Mouse (Mus musculus) lung, postnatal 14 days (tissue): ENCODE measurements around the gene 1700001C19Rik.

Experiments used
- DNase-seq: peaks from one replicate; pipeline ENCODE4 v3.0.0; 2021

The 1700001C19Rik gene

DNA sequence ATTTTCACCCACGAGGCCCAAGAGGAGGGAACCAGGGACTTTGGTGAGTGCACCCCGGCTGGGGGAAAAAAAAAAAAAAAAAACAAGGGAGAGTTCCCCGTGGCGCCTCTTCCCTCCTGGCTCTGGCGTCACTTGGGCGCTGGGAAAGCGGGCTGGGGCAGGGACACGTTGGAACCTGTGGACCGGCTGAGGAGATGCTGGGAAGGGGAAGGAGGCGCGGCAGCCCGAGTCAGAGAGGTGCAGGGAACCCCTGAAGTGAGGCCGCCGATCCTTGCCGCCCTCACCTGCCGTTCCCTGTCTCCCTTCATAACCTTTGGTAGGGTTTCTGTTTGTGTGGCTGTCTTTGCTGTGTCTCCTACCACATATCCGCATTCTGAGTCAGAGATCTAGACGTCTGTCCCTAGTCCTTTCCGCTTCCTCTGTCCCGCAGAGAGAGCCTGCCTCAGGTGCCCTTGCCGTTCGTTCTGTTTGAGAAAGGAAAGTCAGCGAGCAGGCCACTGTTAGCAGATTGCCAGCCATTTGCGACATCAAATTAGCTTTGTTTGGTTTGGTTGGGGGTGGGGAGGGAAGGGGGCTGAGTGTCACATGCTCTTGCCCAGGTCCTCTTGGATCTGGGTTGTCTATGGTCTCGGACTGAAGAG lies at the start of gene 1700001C19Rik:
1700001C19Rik (minus strand) TSS at position 470 of the 641 bp plus-strand sequence.
- DNase-seq = peak; percentile 27

- DNase-seq = no peak
Measured at GRCm38 (mm10) chr17:47485791-47486190, 48.6 kb upstream of the 1700001C19Rik start.

DNA sequence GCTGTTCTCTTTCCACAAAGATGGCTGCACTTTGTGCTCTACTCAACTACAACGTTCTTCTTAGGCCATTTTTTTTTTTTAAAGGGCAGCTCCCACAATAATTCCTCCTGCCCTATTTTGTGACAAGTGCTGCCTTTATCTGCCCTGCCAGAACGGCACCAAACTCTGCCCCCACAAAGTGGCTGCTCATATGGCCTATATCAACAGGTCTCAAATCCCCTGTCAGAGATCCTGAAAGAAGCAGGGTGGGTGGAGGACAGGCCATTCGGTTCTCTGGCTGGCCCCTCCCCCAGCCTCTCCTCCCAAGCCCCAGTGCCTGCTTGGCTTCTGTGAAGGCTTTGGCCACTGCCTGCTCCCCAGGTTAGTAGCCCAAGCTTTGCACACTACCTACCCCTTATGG lies 47.8 kb upstream of the 1700001C19Rik start:
- DNase-seq = no peak

- peak; percentile 47 for DNase-seq
Measured at GRCm38 (mm10) chr17:47484241-47484921, 47.2 kb upstream of the 1700001C19Rik start.

- peak; percentile 86 for DNase-seq
Measured at GRCm38 (mm10) chr17:47482401-47482800, 45.2 kb upstream of the 1700001C19Rik start.

DNA sequence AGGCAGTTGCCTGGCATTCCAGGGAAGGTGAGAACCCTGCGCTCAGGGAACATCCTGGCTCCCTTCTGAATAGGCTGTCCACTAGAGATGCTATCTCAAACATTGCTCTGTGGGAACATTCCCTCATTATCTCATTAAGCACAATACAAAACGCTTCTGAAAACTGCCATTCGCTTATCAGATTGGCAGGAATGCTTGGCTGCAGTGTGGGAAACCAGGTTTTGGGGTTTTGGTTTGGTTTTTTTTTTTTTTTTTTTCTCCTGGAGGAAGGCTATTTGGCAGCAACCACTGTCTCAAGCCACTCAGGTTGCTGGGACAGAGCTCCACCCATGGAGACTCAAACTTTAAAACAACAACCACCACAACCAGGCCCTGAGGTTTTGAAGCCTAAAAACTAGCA lies 42.7 kb upstream of the 1700001C19Rik start:
- no peak for DNase-seq

- no peak for DNase-seq
Measured at GRCm38 (mm10) chr17:47475714-47476113, 38.5 kb upstream of the 1700001C19Rik start.

DNA sequence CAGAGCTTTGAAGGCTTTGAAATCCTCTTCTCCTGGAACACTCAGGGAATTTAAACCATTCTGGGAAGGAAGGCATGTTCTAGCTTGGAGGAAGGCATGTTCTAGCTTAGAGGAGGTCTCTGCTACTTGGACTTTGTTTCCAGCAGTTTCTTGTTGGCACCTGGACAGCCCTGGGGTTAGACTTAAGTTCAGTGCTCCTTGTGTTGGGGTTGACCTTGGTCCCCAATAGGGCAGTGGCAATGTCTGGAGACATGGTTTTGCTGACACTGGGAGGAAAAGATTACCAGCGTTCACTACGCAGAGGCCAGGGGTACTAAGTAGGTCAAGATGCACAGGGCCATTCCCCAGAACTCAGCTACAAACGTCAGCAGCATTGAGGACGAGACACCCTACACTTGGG lies 38.0 kb upstream of the 1700001C19Rik start:
- no peak for DNase-seq

DNA sequence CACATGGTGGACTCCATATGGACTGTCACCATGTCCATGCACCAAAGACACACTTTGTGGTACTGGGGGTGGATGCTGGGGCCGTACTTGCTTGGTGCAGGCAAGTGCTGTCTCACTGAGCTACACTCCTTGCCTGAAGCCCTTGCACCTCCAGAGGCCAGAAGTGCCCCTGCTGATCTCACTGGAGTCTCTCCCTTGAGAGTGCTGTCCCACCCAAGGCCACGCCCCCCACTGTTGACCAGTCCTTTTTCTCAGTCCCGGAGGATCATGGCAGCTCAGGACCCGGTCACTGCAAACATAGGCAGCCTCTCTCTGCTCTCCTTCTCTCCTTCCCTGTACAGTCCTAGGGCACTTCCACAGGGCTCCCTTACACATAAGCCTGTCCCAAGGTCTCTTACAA lies 37.1 kb upstream of the 1700001C19Rik start:
- DNase-seq = no peak

DNA sequence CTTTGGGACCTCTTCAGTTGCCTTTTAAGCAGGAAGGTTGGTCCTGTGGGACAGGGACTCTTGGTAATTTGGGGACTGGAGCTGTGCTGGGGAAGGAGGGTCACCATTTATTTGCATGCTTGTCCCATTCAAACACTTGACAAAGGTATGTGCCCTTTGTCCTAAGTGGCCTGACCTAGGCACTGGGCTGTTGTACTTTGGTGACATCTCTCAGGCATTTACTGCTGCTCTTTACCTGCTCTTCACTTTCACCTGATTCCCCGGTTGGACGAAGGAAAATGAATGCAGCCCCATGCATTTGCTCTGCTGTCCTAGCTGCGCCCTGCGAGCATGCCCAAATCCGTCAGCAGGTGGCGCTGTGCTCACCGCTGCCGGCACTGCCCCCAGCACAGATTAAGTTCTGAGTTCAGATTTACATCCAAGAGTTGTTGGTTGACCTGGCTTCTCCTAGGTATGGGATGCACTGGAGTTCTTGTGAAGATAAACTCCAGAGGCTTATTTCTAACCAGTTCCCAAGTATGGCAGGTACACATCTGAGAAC lies 36.3 kb upstream of the 1700001C19Rik start:
- DNase-seq = peak; percentile 73

- DNase-seq = no peak
Measured at GRCm38 (mm10) chr17:47472435-47473350, 35.5 kb upstream of the 1700001C19Rik start.

DNA sequence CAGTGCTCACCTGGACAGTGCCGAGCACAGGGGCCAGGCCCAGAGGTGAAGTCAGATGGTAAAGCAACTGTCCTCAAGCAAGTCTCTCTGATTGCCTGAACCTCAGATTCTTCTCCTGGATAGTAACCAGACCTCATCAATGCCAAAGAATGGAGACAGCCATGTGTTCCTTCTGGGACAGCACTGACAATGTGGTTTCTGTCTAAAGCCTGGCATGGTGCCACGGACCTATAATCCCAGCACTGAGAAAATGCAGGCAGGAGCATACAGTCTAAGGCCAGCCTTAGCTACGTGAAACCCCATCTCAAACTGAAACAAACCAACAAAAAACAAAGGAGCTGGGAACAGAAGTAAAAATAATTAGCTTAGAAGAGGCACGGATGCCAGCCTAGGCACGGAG lies 33.5 kb upstream of the 1700001C19Rik start:
- no peak for DNase-seq

- DNase-seq = no peak
Measured at GRCm38 (mm10) chr17:47470121-47470520, 32.9 kb upstream of the 1700001C19Rik start.

- DNase-seq = no peak
Measured at GRCm38 (mm10) chr17:47469642-47470041, 32.5 kb upstream of the 1700001C19Rik start.

DNA sequence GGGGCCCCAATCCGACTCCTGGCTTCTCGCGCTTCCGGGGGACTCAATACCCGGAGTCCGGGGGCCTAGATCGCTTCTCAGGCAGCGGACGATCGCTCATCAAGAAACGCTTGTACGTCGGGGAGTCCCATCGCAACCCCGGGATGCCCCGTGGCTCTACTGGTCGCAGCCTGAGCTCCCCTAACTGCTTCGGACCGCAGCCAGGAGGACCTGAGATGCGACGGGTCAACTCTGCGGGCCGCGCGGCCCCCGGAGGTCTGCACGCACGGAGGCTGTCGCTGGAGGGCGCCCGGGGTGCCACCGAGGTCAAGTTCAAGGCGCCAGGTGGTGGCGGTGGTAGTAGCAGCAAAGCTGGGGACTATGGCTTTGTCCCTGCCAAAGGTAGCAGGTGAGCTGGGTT lies 31.3 kb upstream of the 1700001C19Rik start:
- no peak for DNase-seq

GRCm38 (mm10) chr17:47468063-47468462 lies 30.9 kb upstream of the 1700001C19Rik start:
- DNase-seq = no peak

DNA sequence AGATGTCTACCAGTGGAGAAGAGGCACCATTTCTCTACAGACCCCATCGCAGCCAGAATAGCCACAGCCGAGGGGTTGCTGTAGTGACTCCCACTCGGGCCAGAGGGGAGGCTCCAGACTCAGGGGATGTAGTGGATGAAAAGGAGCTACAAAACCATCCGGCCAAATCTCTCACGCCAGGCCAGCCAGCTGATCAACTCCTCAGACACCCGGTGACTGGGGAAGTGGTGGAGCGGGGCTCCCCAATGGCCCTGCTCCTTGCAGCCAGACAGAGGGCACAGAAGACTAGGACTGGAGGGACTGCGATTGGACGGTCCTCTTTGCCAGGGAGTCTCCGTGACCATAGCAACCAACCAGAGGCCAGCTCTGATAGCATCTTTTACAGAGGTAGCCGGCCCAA lies 30.5 kb upstream of the 1700001C19Rik start:
- no peak for DNase-seq

DNA sequence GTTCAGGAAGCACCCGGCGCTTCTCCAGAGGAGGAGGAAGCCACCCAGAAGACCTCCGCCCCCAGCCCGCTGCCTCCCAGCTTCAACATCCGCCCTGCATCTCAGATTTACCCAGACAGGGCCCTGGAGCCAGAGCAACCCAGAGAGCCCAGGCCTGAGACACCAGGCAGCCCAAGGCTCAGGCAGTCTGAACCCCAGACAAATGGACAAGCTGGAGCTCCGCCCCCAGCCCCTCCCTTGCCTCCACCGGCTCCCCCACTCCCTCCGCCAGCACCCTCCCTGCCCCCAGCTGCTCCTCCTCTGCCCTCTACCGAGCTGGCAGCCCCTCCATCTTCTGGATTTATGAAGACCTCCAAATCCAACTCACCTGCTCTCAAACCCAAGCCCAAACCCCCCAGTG lies 29.1 kb upstream of the 1700001C19Rik start:
- no peak for DNase-seq

DNA sequence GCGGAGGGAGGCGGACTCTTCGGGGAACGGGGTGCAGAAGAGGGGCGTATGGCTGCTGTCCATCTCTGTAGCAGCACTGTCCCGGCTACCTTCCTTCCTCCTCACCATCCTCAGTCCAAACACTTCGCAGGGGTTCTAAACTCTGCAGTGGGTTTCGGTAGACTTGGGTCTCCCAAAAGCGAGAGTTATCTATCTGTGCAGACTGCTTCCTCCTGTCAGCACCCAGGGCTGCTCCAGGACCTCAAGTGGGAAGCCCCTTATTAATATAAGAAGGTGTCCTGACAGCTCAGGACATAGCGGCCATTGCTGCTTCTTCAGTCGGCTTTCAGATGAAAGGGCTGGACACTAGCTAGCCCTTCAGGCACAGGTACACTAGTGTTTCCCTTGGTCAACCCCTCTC lies 27.8 kb upstream of the 1700001C19Rik start:
- no peak for DNase-seq

DNA sequence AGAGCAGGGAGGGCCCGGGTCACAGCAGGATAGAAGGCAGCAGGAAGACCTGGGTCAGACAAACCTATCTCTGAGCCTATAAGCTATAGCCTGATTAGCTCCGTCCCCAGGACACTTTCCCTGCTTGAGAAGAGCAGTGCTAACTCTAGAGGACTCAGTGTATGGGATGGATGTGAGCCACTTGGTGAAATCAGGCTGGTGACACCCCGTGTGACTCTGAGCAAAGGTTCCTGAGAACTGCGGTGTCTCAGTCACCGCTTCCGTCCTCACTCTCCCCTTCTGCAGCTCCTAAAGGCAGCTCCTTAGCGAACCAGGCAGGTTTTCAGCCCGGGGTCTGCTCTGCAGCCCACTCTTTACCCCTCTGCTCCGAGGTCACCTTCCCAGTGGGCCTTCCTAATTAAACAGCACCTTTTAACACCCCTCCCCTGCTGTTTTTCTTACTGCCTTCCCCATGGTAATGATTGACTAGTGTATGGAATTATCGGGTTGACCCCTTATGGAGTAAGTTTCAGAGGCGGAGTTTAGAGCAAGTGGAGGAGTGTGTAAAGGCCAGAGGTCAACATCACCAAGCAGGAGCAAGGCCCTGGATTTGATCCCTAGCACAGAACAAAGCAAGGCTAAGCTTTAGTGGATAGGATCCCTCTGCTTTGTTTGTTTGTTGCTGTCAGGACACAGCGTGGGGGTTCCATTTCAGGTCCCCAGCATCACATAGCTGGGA lies 27.2 kb upstream of the 1700001C19Rik start:
- DNase-seq = no peak

DNA sequence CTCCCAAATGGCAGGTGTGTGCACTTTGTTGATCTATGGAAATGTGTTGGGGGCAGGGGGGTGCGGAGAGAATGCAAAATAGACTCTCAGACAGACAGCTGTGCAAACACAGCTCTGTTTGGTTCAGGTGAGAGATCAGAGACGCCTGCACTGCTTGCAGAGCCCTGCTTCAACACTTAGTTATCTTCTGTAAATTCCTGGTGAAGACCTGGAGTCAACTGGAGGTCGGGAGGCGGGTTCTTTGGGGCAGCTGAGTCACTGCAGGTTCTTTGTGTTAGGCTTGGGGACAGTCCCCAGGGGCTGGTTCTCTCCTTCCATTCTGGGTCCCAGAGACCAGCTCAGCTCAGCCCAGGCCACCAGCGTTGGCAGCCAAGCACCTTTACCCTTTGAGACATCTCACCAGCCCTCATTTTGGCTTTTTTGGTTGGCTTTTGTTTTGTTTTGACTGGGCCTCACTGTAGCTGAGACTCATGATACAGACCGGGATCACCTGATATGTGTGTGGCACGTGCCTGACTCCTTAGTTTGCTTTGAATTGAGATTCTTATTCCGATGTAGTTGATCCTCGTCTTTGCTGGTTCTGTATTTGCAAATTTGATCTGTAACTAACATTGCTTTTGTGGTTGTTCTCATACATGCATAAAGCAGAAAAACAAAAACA lies 25.7 kb upstream of the 1700001C19Rik start:
- no peak for DNase-seq

- no peak for DNase-seq
Measured at GRCm38 (mm10) chr17:47462209-47462608, 25.0 kb upstream of the 1700001C19Rik start.
